Mouse (Mus musculus): Measurements from ENCODE around the gene As3mt. TPM values are rescaled to one million over a fixed set of nuclear protein-coding genes. Genes with fewer than 3 reads are reported as not detected.

As3mt gene
- total RNA-seq, 2 experiments from 2014 or later, result 2.9 to 5.9 TPM

DNA sequence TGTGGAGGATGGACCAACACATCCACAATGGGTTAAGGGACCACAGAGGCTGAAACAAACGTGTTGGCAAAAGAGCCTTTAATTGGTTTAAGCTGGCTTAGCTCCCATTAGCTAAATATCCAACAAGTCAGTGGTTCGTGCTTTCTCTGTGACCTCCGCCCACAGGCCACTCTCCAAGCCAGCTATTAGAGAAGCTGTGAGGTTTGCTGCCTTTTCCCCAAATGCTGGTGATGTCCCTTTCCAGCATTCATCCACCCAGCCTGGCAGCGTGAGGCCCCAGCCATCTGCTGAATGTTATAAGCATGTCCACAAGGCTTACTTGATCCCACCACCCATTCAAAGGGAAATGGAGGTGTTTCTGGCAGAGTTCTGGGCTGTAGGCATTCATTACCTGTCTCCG is 69.1 kb downstream of the As3mt start:
- ATAC-seq (replicated peaks; ENCODE audit: low FRiP score, poor library complexity, severe bottlenecking), result no peak

DNA sequence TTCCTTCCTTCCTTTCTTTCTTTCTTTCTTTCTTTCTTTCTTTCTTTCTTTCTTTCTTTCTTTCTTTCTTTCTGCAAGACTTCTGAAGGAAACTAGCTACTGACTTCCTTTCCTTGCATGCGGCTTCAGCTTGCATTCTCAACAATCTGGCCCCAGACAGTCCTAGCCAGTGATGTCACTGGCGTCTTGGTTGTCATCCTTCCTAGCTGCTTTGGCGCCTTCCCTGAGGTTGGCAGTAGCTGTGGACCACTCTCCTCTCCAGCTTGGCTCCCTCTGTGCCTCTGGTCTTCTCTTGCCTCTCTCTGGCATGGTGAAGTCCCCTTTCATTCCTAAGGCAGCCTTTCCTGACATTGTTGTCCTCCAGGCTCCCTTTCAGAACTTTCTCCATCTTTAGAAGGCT is 69.6 kb downstream of the As3mt start:
- no peak for ATAC-seq (replicated peaks; ENCODE audit: low FRiP score, poor library complexity, severe bottlenecking)

DNA sequence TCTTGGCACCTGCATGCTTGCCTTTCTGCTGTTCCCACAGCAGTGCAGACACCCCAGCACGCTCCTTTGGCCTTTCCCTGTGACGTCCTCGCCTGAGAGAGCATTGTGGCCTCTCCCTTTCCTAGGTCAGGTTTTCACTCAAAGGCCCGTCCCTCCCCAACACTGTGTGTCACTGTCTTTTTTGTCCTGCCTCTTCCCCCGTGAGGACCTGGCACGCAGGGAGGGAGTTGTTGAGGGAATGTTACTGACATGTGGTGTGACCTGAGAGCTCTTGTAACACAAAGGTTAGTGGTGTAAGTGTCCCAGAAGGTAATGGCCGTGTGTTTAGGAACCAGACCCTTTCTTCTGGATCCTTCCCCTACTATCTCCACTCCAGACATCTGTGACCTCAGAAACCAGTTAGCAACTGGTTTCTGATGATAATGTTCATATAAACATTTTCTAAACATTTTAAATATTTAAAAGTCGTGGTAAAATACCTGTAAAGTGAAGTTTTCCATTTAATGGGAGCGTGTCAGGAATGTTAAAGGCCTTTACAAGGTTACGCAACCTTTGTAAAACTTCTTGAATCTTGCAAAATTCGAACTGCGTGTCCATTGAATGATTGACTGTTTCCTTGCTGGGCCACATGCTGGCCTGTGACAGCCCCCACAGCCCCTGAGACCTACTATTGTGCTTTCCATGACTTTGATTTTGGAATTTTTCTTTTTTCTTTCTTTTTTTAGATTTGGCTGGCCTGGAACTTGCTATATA is 70.8 kb downstream of the As3mt start:
- peak; percentile 75 for ATAC-seq (replicated peaks; ENCODE audit: low FRiP score, poor library complexity, severe bottlenecking)

- peak; percentile 77 for ATAC-seq (replicated peaks; ENCODE audit: low FRiP score, poor library complexity, severe bottlenecking)
Measured at GRCm38 (mm10) chr19:46779130-46779529, 71.9 kb downstream of the As3mt start.

GRCm38 (mm10) chr19:46784038-46784437 is 76.8 kb downstream of the As3mt start:
- peak; percentile 76 for ATAC-seq (replicated peaks; ENCODE audit: low FRiP score, poor library complexity, severe bottlenecking)

DNA sequence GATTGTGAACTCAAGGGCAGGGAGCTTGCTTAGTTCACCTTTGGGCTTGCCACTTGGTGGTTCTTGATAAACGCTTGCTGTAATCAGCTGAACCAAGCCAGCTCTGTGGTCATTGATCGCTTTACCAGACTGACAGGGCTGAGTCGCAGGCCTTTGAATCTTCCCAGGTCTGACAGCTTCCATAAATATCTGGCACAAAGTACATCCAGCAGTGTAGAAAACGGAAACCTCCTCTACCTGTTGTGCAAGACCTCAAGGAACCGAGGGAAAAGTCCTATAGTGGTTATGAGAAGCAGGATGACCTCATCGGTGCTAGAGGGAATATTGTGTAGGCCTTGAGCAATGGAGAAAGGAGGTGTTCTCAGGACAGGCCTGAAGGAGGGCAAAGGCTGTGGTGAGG is 77.2 kb downstream of the As3mt start:
- ATAC-seq (replicated peaks; ENCODE audit: low FRiP score, poor library complexity, severe bottlenecking), result peak; percentile 93

GRCm38 (mm10) chr19:46785633-46786032 is 78.4 kb downstream of the As3mt start:
- no peak for ATAC-seq (replicated peaks; ENCODE audit: low FRiP score, poor library complexity, severe bottlenecking)

- ATAC-seq (replicated peaks; ENCODE audit: low FRiP score, poor library complexity, severe bottlenecking), result no peak
Measured at GRCm38 (mm10) chr19:46789782-46790181, 82.5 kb downstream of the As3mt start.

Other genes with a start within 250 kb of the As3mt start
- 5.4 and 6.1 TPM in 2 replicates for gene Trim8, start 205.8 kb upstream of the As3mt start, total RNA-seq (2015; ENCODE audit: low replicate concordance)
- 2.0 and 6.4 TPM in 2 replicates for gene Trim8, start 205.8 kb upstream of the As3mt start, total RNA-seq (2017; ENCODE audit: low replicate concordance)
- 4.2 and 5.9 TPM in 2 replicates for gene Arl3, start 134.3 kb upstream of the As3mt start, total RNA-seq (2015; ENCODE audit: low replicate concordance)
- 3.2 and 4.2 TPM in 2 replicates for gene Arl3, start 134.3 kb upstream of the As3mt start, total RNA-seq (2017; ENCODE audit: low replicate concordance)
- 1.9 TPM in 2 replicates for gene Sfxn2, start 134.1 kb upstream of the As3mt start, total RNA-seq (2015; ENCODE audit: low replicate concordance)
- gene Sfxn2, start 134.1 kb upstream of the As3mt start, total RNA-seq (2017; ENCODE audit: low replicate concordance), result 2.9 and 3.9 TPM in 2 replicates
- 5.2 and 7.9 TPM in 2 replicates for gene Wbp1l, start 108.4 kb upstream of the As3mt start, total RNA-seq (2015; ENCODE audit: low replicate concordance)
- gene Wbp1l, start 108.4 kb upstream of the As3mt start, total RNA-seq (2017; ENCODE audit: low replicate concordance), result 8.2 and 9.8 TPM in 2 replicates
- gene Cyp17a1, start 34.3 kb upstream of the As3mt start, total RNA-seq (2015; ENCODE audit: low replicate concordance), result not detected in 2 replicates
- not detected in 2 replicates for gene Cyp17a1, start 34.3 kb upstream of the As3mt start, total RNA-seq (2017; ENCODE audit: low replicate concordance)
- gene Borcs7, start 17.6 kb upstream of the As3mt start, total RNA-seq (2015; ENCODE audit: low replicate concordance), result 0.63 TPM in 1 of 2 replicates, not detected in the other
- 0.28 and 0.85 TPM in 2 replicates for gene Borcs7, start 17.6 kb upstream of the As3mt start, total RNA-seq (2017; ENCODE audit: low replicate concordance)
- 34.0 and 36.6 TPM in 2 replicates for gene Cnnm2, start 54.1 kb downstream of the As3mt start, total RNA-seq (2015; ENCODE audit: low replicate concordance)
- 51.7 and 58.0 TPM in 2 replicates for gene Cnnm2, start 54.1 kb downstream of the As3mt start, total RNA-seq (2017; ENCODE audit: low replicate concordance)

Measured in erythroblast, adult 5-6 weeks (primary cell).